Mouse (Mus musculus): ENCODE data around the gene 7530416G11Rik.

GRCm38 (mm10) chr15:85489751-85490150 is 13.3 kb downstream of the 7530416G11Rik start:
- TF ChIP-seq CTCF (IDR thresholded peaks at IDR 0.05; ENCODE audit: low read depth, low read length) (no peak), POLR2A (IDR thresholded peaks at IDR 0.05; ENCODE audit: insufficient read depth, low read length) (no peak)

Data from ES-Bruce4 (cell line).